In the genomic region with DNA sequence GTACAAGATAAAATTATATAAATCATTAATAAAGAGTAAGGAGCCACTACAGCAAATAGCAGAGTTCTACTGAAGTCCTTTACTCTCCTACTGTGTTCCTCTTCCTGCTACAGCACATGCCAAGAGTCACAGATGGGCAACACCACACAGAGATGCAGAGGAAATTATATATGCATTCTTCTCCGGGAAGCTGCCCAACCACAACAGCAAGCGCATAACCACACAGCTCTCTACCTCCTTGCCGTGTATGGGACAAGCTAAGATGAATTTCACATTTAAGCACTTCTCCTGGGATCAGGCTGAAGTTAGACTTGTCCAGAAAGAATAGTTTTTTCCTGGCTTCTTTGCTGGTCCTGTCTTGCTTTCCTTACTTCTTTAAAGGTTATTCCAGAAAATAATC, we compare ENCODE assay signal across 18 mouse cellular contexts. TPM values are rescaled to one million over a fixed set of nuclear protein-coding genes. Genes with fewer than 3 reads are reported as not detected.
DNase-seq lines count a peak whose midpoint lies in the region.
"Had no signal": no experiment of that assay in that cellular context is flagged by ENCODE, and none has a peak within 500 bp of the region (broad histone marks: within the 10 kb centered on the region; RNA-seq: fewer than 3 reads in every experiment).

No protein-coding gene starts in this region.

- peak; percentile 6 for DNase-seq in layer of hippocampus, adult 9-11 months
- DNase-seq in layer of hippocampus, postnatal 25 days (ENCODE audit: extremely low spot score in 1 of 2, low spot score in 1 of 2): no peak
- DNase-seq in cerebellum, adult 11 months: peak; percentile 6
- peak; percentile 6 for DNase-seq in cerebellum, adult 8-10 months
- peak; percentile 7 to 21 for DNase-seq in cerebellum, postnatal 36 days
- no peak for DNase-seq in ovary, postnatal 14 days (ENCODE audit: low spot score)
- no peak for DNase-seq in natural killer cell, adult 2 months (ENCODE audit: low spot score in 2 of 2)
- DNase-seq: adrenal gland, postnatal 14 days; B cell, adult 2 months; heart, postnatal 4 days; kidney, adult 2 months; kidney, postnatal 14 days; layer of hippocampus, postnatal 36 days; thymus, postnatal 25 days had no signal

RNA-seq across cellular contexts. Expression of a gene that starts 44.0 kb away (rescaled TPM):
- under 1 TPM; 0.66 to 0.94 TPM for total RNA-seq in layer of hippocampus, postnatal 25 days (2021)
- total RNA-seq: adrenal gland, postnatal 14 days; G1E; gastrocnemius, adult 8-10 months; granulocyte monocyte progenitor cell, adult 5-6 weeks; liver, adult 2 months had no signal

Comparison
In these comparisons a context has a peak if more than half of its experiments do, and no peak if none do; other contexts are left out.
1. DNase-seq: peak in layer of hippocampus, adult 9-11 months (single experiment), cerebellum, adult 11 months (single experiment), cerebellum, adult 8-10 months (single experiment) and cerebellum, postnatal 36 days (2 of 2); none in layer of hippocampus, postnatal 25 days (0 of 2), ovary, postnatal 14 days (single experiment) and natural killer cell, adult 2 months (0 of 2).